Mouse (Mus musculus): Measurements from ENCODE around the gene Slc51b. TPM values are rescaled to one million over a fixed set of nuclear protein-coding genes. Genes with fewer than 3 reads are reported as not detected.

Gene Slc51b
- total RNA-seq, 2 experiments from 2014 or later: not detected

- intact Hi-C loops (cut with DNase I): loop anchor here (1.0 to 10.0 kb wide), 4 partner anchors 39 to 207 kb away; no protein-coding TSS in a partner anchor
- no peak overlapping the region for H3K4me3 ChIP-seq
- DNase-seq: peak; percentile 84
- no peak overlapping the region for H3K27ac ChIP-seq
- TF ChIP-seq CTCF (IDR thresholded peaks at IDR 0.05): peak; percentile 98
Measured at GRCm38 (mm10) chr9:65432236-65432635, 9.5 kb upstream of the Slc51b start.

DNA sequence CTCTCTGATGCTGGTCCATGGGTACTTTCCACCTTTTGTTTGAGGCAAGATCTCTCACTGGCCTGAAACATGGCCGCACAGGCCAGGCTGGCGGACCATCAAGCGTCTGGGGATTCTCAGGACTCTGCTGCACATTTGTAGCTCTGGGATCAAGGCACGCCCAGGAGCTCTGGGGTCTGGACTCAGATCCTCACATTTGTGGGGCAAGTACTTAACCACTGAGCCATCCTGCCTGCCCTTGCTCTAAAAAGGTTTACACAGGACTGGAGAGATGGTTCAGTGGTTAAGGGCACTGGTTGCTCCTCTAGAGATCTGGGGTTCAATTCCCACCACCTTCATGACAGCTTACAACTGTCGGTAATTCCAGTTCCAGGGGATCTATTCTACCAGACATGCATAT, 8.2 kb upstream of the Slc51b start:
- H3K27ac ChIP-seq: no peak overlapping the region
- no peak overlapping the region for H3K4me3 ChIP-seq
- intact Hi-C loops (cut with DNase I): loop anchor here (5.0 to 10.0 kb wide), 2 partner anchors 79 to 206 kb away; no protein-coding TSS in a partner anchor
- TF ChIP-seq CTCF (IDR thresholded peaks at IDR 0.05): no peak
- DNase-seq: no peak

DNA sequence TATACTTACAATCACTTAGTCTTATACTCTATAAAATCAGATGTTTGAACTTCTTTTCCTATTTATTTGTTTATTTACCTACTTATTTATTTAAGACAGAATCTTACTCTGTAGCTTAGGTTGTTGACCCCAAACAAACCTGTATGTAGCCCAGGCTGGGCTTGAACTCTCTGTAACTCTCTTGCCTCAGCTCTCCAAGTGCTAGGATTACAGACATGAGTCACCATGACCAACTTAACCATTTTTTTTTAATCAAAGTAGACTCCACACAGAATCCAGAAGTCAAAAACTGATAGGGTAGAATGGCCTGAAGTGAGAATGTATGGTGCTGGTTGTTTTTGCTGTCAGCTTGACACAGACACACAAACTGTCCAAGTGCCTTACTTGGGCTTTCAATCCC, 7.6 kb upstream of the Slc51b start:
- H3K4me3 ChIP-seq: no peak overlapping the region
- no peak overlapping the region for H3K27ac ChIP-seq
- TF ChIP-seq CTCF (IDR thresholded peaks at IDR 0.05): no peak
- intact Hi-C loops (cut with DNase I): loop anchor here (5.0 to 10.0 kb wide), 2 partner anchors 78 to 206 kb away; no protein-coding TSS in a partner anchor
- DNase-seq: no peak

- Histone ChIP-seq H3K4me3 (no peak overlapping the region), H3K27ac (no peak overlapping the region)
- intact Hi-C loops (cut with DNase I): no loop called here
- no peak for DNase-seq
- TF ChIP-seq CTCF (IDR thresholded peaks at IDR 0.05): no peak
Measured at GRCm38 (mm10) chr9:65428003-65428402, 5.2 kb upstream of the Slc51b start.

GRCm38 (mm10) chr9:65427511-65427910, 4.8 kb upstream of the Slc51b start:
- Histone ChIP-seq H3K4me3 (no peak overlapping the region), H3K27ac (no peak overlapping the region)
- no peak for DNase-seq
- intact Hi-C loops (cut with DNase I): no loop called here
- TF ChIP-seq CTCF (IDR thresholded peaks at IDR 0.05): no peak

DNA sequence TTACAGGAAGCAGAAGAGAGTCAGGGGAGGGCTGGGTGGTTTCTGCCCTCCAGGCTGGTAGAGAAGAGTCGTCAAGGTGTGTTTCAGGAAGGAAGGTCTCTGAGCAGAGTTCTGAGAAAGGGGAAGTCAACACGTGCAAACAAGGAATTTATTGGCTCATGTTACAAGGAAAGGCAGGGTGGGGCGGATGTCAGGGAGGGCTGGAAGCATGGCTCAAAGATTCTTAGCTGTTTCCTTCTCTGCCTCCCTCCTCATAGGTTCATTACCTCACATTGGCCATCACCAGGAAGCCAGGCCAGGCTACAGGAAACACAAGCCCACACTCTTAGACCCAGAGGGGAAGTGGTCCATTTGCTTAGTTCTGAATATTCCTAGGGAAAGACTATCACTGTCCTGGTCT, 1.6 kb upstream of the Slc51b start:
- intact Hi-C loops (cut with DNase I): no loop called here
- DNase-seq: no peak
- TF ChIP-seq CTCF (IDR thresholded peaks at IDR 0.05): no peak

DNA sequence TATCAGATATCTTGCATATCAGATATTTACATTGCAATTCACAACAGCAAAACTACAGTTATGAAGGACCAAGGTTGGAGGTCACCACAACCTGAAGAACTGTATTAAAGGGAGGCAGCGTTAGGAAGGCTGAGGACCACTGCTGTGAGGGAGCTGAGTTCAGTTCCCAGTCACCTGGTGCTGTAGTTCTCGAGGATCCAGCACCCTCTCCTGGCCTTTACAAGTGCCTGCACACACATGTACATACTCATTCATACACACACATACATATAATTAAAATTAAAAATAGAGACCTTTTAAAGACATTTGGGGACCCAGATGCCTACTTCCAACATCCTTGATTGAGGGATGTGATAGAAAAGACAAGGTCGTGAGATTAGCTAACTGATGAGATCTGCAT, 3.1 kb downstream of the Slc51b start:
- TF ChIP-seq CTCF (IDR thresholded peaks at IDR 0.05): peak; percentile 33; the same call in 1 of the 2 replicates
- no peak for DNase-seq
- no peak overlapping the region for H3K27ac ChIP-seq
- H3K4me3 ChIP-seq: no peak overlapping the region
- intact Hi-C loops (cut with DNase I): no loop called here

More for the DNA sequence above, 1.6 kb upstream of the Slc51b start:
- Histone ChIP-seq H3K4me3 (no peak overlapping the region), H3K27ac (no peak overlapping the region)

DNA sequence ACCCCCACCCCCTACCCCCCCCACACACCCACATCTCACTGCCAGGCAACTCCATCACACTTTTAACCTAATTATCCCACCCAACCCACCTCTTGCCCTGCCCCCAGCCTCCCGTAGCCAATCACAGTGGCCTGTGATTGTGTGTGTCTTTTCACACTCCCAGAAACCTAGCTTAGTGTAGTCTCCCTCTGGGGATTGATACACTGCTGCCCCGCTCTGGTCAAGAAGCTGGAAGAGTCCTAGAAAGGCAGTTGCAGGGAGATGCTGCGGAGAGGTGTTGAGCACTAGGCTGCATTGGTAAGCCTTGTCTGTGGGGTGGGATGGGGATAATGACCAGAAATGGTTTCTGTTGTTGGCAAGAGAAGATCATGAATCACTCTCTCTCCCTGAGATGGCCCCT, 5.0 kb downstream of the Slc51b start:
- Histone ChIP-seq H3K4me3 (no peak overlapping the region), H3K27ac (no peak overlapping the region)
- intact Hi-C loops (cut with DNase I): loop anchor here (2.0 kb wide), 1 partner anchor 25 kb away; no protein-coding TSS in a partner anchor
- peak; percentile 29; the same call in 1 of the 2 replicates for TF ChIP-seq CTCF (IDR thresholded peaks at IDR 0.05)
- DNase-seq: no peak

GRCm38 (mm10) chr9:65411326-65411725, 11.4 kb downstream of the Slc51b start:
- no peak for TF ChIP-seq CTCF (IDR thresholded peaks at IDR 0.05)
- intact Hi-C loops (cut with DNase I): no loop called here
- DNase-seq: no peak
- H3K4me3 ChIP-seq: no peak overlapping the region
- no peak overlapping the region for H3K27ac ChIP-seq

DNA sequence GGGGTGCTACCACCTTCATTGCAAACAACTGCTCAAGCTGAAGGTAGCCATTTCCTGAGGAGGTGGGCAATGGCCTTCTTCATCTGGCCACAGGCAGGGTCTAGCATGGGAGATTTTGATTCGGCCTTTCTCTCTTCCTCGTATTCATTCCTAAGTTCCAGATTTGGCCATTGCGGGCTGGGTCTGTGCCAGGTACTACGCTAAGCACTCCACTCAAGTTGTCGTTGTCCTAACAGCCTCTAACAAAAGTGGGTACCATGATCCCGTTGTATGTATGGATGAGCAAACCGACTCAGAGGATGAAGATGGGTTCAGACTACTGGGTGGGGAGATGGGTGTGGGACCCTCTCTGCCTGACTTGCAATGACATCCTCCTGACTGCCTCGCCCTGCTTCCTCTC, 12.4 kb downstream of the Slc51b start:
- no peak overlapping the region for H3K27ac ChIP-seq
- no peak for DNase-seq
- TF ChIP-seq CTCF (IDR thresholded peaks at IDR 0.05): no peak
- intact Hi-C loops (cut with DNase I): no loop called here
- H3K4me3 ChIP-seq: no peak overlapping the region

GRCm38 (mm10) chr9:65408871-65409295, 13.9 kb downstream of the Slc51b start:
- peak; percentile 74 for DNase-seq
- intact Hi-C loops (cut with DNase I): no loop called here
- H3K4me3 ChIP-seq: no peak overlapping the region
- peak overlapping the region; percentile 28 for H3K27ac ChIP-seq
- no peak for TF ChIP-seq CTCF (IDR thresholded peaks at IDR 0.05)

DNA sequence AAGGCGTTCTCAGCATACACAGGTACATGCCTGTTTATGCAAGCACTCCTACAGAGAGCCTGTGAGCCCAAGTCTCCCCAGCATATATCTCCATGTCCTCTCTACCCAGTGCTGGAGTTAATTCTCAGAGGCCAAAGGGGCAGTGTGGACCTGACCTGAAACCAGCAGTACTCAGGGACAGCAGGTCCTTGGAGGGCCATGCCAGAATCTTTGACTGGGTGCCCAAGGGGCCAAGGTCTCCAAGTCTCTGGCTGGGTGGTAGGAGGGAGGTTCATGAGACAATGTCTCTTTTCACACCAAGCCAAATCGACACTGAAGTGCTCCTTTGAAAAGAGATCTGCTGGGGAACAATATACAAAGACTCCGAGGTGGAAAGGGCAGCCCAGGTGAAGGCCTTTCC, 14.9 kb downstream of the Slc51b start:
- no peak for DNase-seq
- TF ChIP-seq CTCF (IDR thresholded peaks at IDR 0.05): no peak
- intact Hi-C loops (cut with DNase I): no loop called here
- Histone ChIP-seq H3K4me3 (no peak overlapping the region), H3K27ac (peak overlapping the region; percentile 28)

- no peak for DNase-seq
- Histone ChIP-seq H3K4me3 (no peak overlapping the region), H3K27ac (no peak overlapping the region)
- intact Hi-C loops (cut with DNase I): no loop called here
- no peak for TF ChIP-seq CTCF (IDR thresholded peaks at IDR 0.05)
Measured at GRCm38 (mm10) chr9:65407327-65407726, 15.4 kb downstream of the Slc51b start.

- Histone ChIP-seq H3K27ac (peak overlapping the region; percentile 79), H3K4me3 (peak overlapping the region; percentile 42; the same call in 1 of the 2 replicates)
- intact Hi-C loops (cut with DNase I): no loop called here
- no peak for DNase-seq
- TF ChIP-seq CTCF (IDR thresholded peaks at IDR 0.05): no peak
Measured at GRCm38 (mm10) chr9:65405184-65405449, 17.6 kb downstream of the Slc51b start.

All from gastrocnemius, adult 2 months (tissue).